Mouse (Mus musculus) heart, adult 18-20 months (tissue): ENCODE results near the gene 8030474K03Rik. TPM values are rescaled to one million over a fixed set of nuclear protein-coding genes. Genes with fewer than 3 reads are reported as not detected.
"Not testable (repeated sequence)": the region's sequence is repeated elsewhere in the genome, so short reads cannot be mapped to it uniquely, and the experiment has no call there.

Experiments used
- DNase-seq, 2 experiments: peaks; one replicate each; pipeline ENCODE4 v3.0.0; 2021 to 2022; ENCODE audit warnings: mixed read lengths in 1 of 2
- long read RNA-seq, 2 experiments: library from polyadenylated mRNA; stranded (forward); transcript quantifications; one replicate each; pipeline ENCODE4 v2.0.0; 2021
- total RNA-seq, 2 experiments: library from RNA; stranded (reverse); gene quantifications; 2 replicates each; pipeline ENCODE4 v1.2.3; 2021

Gene 8030474K03Rik
- not detected for total RNA-seq
- long read RNA-seq, experiment 1, result 0 reads
- long read RNA-seq, experiment 2, result 0 reads

- no peak for DNase-seq
These were observed at the start of gene 8030474K03Rik, which contains the start of gene Gm4779 for GRCm38 (mm10) chrX:101794342-101794741. 8030474K03Rik (plus strand) TSS chrX:101794656. Gm4779 (minus strand) TSS chrX:101794423.

GRCm38 (mm10) chrX:101750144-101750543 is 44.3 kb upstream of the 8030474K03Rik start:
- DNase-seq, result no peak

GRCm38 (mm10) chrX:101754478-101754877 is 40.0 kb upstream of the 8030474K03Rik start:
- no peak for DNase-seq

- DNase-seq, result no peak
These were observed 29.8 kb upstream of the 8030474K03Rik start for GRCm38 (mm10) chrX:101764621-101765020.

- DNase-seq, result no peak
These were observed 29.3 kb upstream of the 8030474K03Rik start for GRCm38 (mm10) chrX:101765111-101765510.

- no peak for DNase-seq
These were observed 27.2 kb upstream of the 8030474K03Rik start for GRCm38 (mm10) chrX:101767280-101767679.

GRCm38 (mm10) chrX:101769478-101769877 is 25.0 kb upstream of the 8030474K03Rik start:
- no peak for DNase-seq

- peak in 1 of 2 experiments; percentile 3 for DNase-seq
These were observed 24.1 kb upstream of the 8030474K03Rik start for GRCm38 (mm10) chrX:101770307-101770706.

GRCm38 (mm10) chrX:101772035-101772434 is 22.4 kb upstream of the 8030474K03Rik start:
- DNase-seq, result peak; percentile 27 to 74

GRCm38 (mm10) chrX:101791551-101791950 is 2.9 kb upstream of the 8030474K03Rik start:
- peak; percentile 12 to 60 for DNase-seq

GRCm38 (mm10) chrX:101805512-101805911 is 11.1 kb downstream of the 8030474K03Rik start:
- DNase-seq, result peak in 1 of 2 experiments; percentile 14

GRCm38 (mm10) chrX:101811750-101812149 is 17.3 kb downstream of the 8030474K03Rik start:
- no peak for DNase-seq

GRCm38 (mm10) chrX:101819163-101819562 is 24.7 kb downstream of the 8030474K03Rik start:
- no peak for DNase-seq

- DNase-seq, result not testable (repeated sequence)
These were observed 25.5 kb downstream of the 8030474K03Rik start for GRCm38 (mm10) chrX:101819980-101820379.

- no peak for DNase-seq
These were observed 52.8 kb downstream of the 8030474K03Rik start for GRCm38 (mm10) chrX:101847191-101847795.

Other genes starting within 250 kb of the 8030474K03Rik start
- 10 to 100 TPM; 42.5 to 56.8 TPM for gene Ogt, start 154.6 kb upstream of the 8030474K03Rik start, total RNA-seq
- under 1 TPM; 0.20 to 0.54 TPM for gene Cxcr3, start 60.4 kb upstream of the 8030474K03Rik start, total RNA-seq
- gene Gm4779, start 233 bp upstream of the 8030474K03Rik start, total RNA-seq, result not detected
- gene Nhsl2, start 54.7 kb downstream of the 8030474K03Rik start, total RNA-seq, result 1 to 10 TPM; 4.2 to 5.0 TPM